ENCODE assay signal across 9 mouse cellular contexts in genomic region chr1:156184158-156184571, GRCm38 (mm10). TPM values are rescaled to one million over a fixed set of nuclear protein-coding genes. Genes with fewer than 3 reads are reported as not detected.
DNase-seq lines count a peak whose midpoint lies in the region; ATAC-seq lines count a peak whose summit lies in the region.
"Had no signal": no experiment of that assay in that cellular context is flagged by ENCODE, and none has a peak within 500 bp of the region (broad histone marks: within the 10 kb centered on the region; RNA-seq: fewer than 3 reads in every experiment).

No protein-coding gene starts in this region.

- peak; percentile 32 for DNase-seq in Muller cell, postnatal 12 days (ENCODE audit: inconsistent ontology term)
- peak; percentile 75 for DNase-seq in adrenal gland, adult 8-10 months
- peak; percentile 59 for DNase-seq in hindbrain, embryonic 14.5 days (ENCODE audit: low spot score)
- no peak for DNase-seq in right cerebral cortex, postnatal 25 days
- DNase-seq in gastrocnemius, postnatal 14 days = no peak
- no peak for DNase-seq in layer of hippocampus, adult 9-11 months
- DNase-seq in heart, adult 8-10 months (ENCODE audit: low spot score) = no peak

- no peaks in the 10 kb centered on the region for H3K27me3 ChIP-seq in hindbrain, embryonic 14.5 days (ENCODE audit: control insufficient read depth, insufficient read depth, low read length)
- no peaks in the 10 kb centered on the region for H3K27me3 ChIP-seq in lung, embryonic 16.5 days (ENCODE audit: control insufficient read depth, insufficient read depth, low read depth, low read length)

- ATAC-seq in hindbrain, embryonic 14.5 days (ENCODE audit: low FRiP score) = peak; percentile 41; the same call in 1 of the 2 replicates
- peak; percentile 80 for ATAC-seq in lung, embryonic 16.5 days (ENCODE audit: low read depth)

- H3K36me3 ChIP-seq in hindbrain, embryonic 14.5 days (replicated peaks; ENCODE audit: control insufficient read depth, insufficient read depth) = no peaks in the 10 kb centered on the region
- no peaks in the 10 kb centered on the region for H3K36me3 ChIP-seq in lung, embryonic 16.5 days (ENCODE audit: control insufficient read depth, insufficient read depth, low read length)

- H3K4me2 ChIP-seq in hindbrain, embryonic 14.5 days (replicated peaks) = no peak overlapping the region
- H3K4me2 ChIP-seq in lung, embryonic 16.5 days (ENCODE audit: low read depth, low read length) = peak overlapping the region; percentile 9; the same call in 1 of the 2 replicates

- H3K4me3 ChIP-seq in hindbrain, embryonic 14.5 days (replicated peaks; ENCODE audit: low read length) = no peak overlapping the region
- H3K4me3 ChIP-seq in lung, embryonic 16.5 days (ENCODE audit: low read length) = no peak overlapping the region

- intact Hi-C loops in gastrocnemius, postnatal 14 days (cut with DNase I; ENCODE audit: low total_unique reads) = no loop called here

- 18% methylated on average over 11 of the region's 11 CpGs for WGBS in hindbrain, embryonic 14.5 days
- WGBS in lung, embryonic 16.5 days = 8% methylated on average over 11 of the region's 11 CpGs

- no peaks in the 10 kb centered on the region for H3K9me3 ChIP-seq in hindbrain, embryonic 14.5 days (ENCODE audit: control insufficient read depth, low read length)
- peaks cover 7% of the 10 kb centered on the region for H3K9me3 ChIP-seq in lung, embryonic 16.5 days (ENCODE audit: control insufficient read depth, low read length)

- 0 out of 2 replicates have a peak overlapping the region, but pooled peaks have one; percentile 17 for H3K9ac ChIP-seq in hindbrain, embryonic 14.5 days
- no peak overlapping the region for H3K9ac ChIP-seq in lung, embryonic 16.5 days (ENCODE audit: low read length)

- H3K4me1 ChIP-seq in hindbrain, embryonic 14.5 days (replicated peaks; ENCODE audit: control insufficient read depth, insufficient read depth, low read length) = peaks cover 33% of the 10 kb centered on the region
- peaks cover 29% of the 10 kb centered on the region for H3K4me1 ChIP-seq in lung, embryonic 16.5 days (replicated peaks; ENCODE audit: control insufficient read depth, insufficient read depth, low read length)

- H3K27ac ChIP-seq in hindbrain, embryonic 14.5 days = 0 out of 2 replicates have a peak overlapping the region, but pooled peaks have one; percentile 17
- no peak overlapping the region for H3K27ac ChIP-seq in lung, embryonic 16.5 days (ENCODE audit: low read length)

RNA-seq across cellular contexts. Expression of gene Fam163a, which starts 20.7 kb away (rescaled TPM):
- 10 to 100 TPM; 10.8 to 21.6 (median 13.5) TPM for total RNA-seq in adrenal gland, adult 8-10 months (2022)
- polyA plus RNA-seq in hindbrain, embryonic 14.5 days (2014; fragmentation: Nextera tagmentation; extraction: Ambion mirVana) = 3.4 and 4.8 TPM in 2 replicates
- 0.41 and 0.54 TPM in 2 replicates for polyA plus RNA-seq in lung, embryonic 16.5 days (2015; fragmentation: Nextera tagmentation; extraction: Ambion mirVana)
- total RNA-seq in gastrocnemius, postnatal 14 days (2021) = not detected
- under 1 TPM; 0.05 to 0.19 (median 0.09) TPM for total RNA-seq in heart, adult 8-10 months (2022)
- total RNA-seq: neutrophil, adult 5-6 weeks had no signal

Comparison
In these comparisons a context has a peak if more than half of its experiments do, and no peak if none do; other contexts are left out.
1. DNase-seq: peak in Muller cell, postnatal 12 days (single experiment), adrenal gland, adult 8-10 months (single experiment) and hindbrain, embryonic 14.5 days (single experiment); none in right cerebral cortex, postnatal 25 days (single experiment), gastrocnemius, postnatal 14 days (single experiment), layer of hippocampus, adult 9-11 months (single experiment) and heart, adult 8-10 months (single experiment).
2. RNA of gene Fam163a, which starts 20.7 kb away (total RNA-seq): 10.8 to 21.6 TPM in adrenal gland, adult 8-10 months; 0.05 to 0.19 TPM in heart, adult 8-10 months and not detected in gastrocnemius, postnatal 14 days; every median in the first group is over 4 times any median in the second.